22 mouse cellular contexts compared by ENCODE assay signal in genomic region chr17:74402486-74403222, GRCm38 (mm10). TPM values are rescaled to one million over a fixed set of nuclear protein-coding genes. Genes with fewer than 3 reads are reported as not detected.
A peak's percentile ranks its signal among the peaks of the same experiment; 100 is the strongest.
DNase-seq lines count a peak whose midpoint lies in the region; ATAC-seq and TF ChIP-seq lines count a peak whose summit lies in the region.
"Had no signal": no experiment of that assay in that cellular context is flagged by ENCODE, and none has a peak within 500 bp of the region (broad histone marks: within the 10 kb centered on the region; RNA-seq: fewer than 3 reads in every experiment).

No protein-coding gene starts in this region.

- H3K4me3 ChIP-seq in intestine, postnatal 0 days (ENCODE audit: low read depth, low read length) = no peak overlapping the region
- no peak overlapping the region for H3K4me3 ChIP-seq in stomach, postnatal 0 days (ENCODE audit: low read depth, low read length)
- no peak overlapping the region for H3K4me3 ChIP-seq in forebrain, embryonic 11.5 days (ENCODE audit: low read depth, low read length)
- H3K4me3 ChIP-seq: embryonic facial prominence, embryonic 15.5 days; forebrain, embryonic 10.5 days; heart, adult 2 months; heart, embryonic 15.5 days; limb, embryonic 13.5 days; liver, embryonic 13.5 days had no signal

- TF ChIP-seq EP300 in stomach, postnatal 0 days (optimal IDR thresholded peaks at IDR 0.05) = no peak

- intact Hi-C loops in heart, postnatal 36 days (cut with DNase I) = no loop called here

- H3K9me3 ChIP-seq in intestine, postnatal 0 days (ENCODE audit: control insufficient read depth) = no peaks in the 10 kb centered on the region
- H3K9me3 ChIP-seq in stomach, postnatal 0 days (ENCODE audit: control insufficient read depth, low read length) = no peaks in the 10 kb centered on the region
- no peaks in the 10 kb centered on the region for H3K9me3 ChIP-seq in forebrain, embryonic 11.5 days (ENCODE audit: control insufficient read depth, low read length)
- H3K9me3 ChIP-seq: embryonic facial prominence, embryonic 15.5 days; forebrain, embryonic 10.5 days; heart, embryonic 15.5 days; limb, embryonic 13.5 days; liver, embryonic 13.5 days had no signal

- peak; percentile 86 for ATAC-seq in intestine, postnatal 0 days
- peak; percentile 93 for ATAC-seq in stomach, postnatal 0 days (ENCODE audit: low FRiP score, low TSS enrichment)
- ATAC-seq in forebrain, embryonic 11.5 days (replicated peaks; ENCODE audit: low FRiP score) = no peak
- ATAC-seq: hindbrain, embryonic 16.5 days; midbrain, embryonic 16.5 days had no signal

- H3K27me3 ChIP-seq in intestine, postnatal 0 days (replicated peaks; ENCODE audit: control insufficient read depth, insufficient read depth, low read length) = no peaks in the 10 kb centered on the region
- H3K27me3 ChIP-seq in stomach, postnatal 0 days (ENCODE audit: control insufficient read depth, insufficient read depth, low read length) = no peaks in the 10 kb centered on the region
- no peaks in the 10 kb centered on the region for H3K27me3 ChIP-seq in forebrain, embryonic 11.5 days (ENCODE audit: control insufficient read depth, insufficient read depth, low read length)
- H3K27me3 ChIP-seq: embryonic facial prominence, embryonic 15.5 days; heart, embryonic 15.5 days; limb, embryonic 13.5 days; liver, embryonic 13.5 days had no signal

- WGBS in intestine, postnatal 0 days = 72% methylated on average over 12 of the region's 12 CpGs
- 88% methylated on average over 12 of the region's 12 CpGs for WGBS in stomach, postnatal 0 days
- 95% methylated on average over 12 of the region's 12 CpGs for WGBS in forebrain, embryonic 11.5 days

- peak overlapping the region; percentile 92 for H3K27ac ChIP-seq in intestine, postnatal 0 days (ENCODE audit: low read depth, low read length)
- 0 out of 2 replicates have a peak overlapping the region, but pooled peaks have one; percentile 13 for H3K27ac ChIP-seq in stomach, postnatal 0 days (replicated peaks)
- no peak overlapping the region for H3K27ac ChIP-seq in forebrain, embryonic 11.5 days (ENCODE audit: low read depth, low read length)
- H3K27ac ChIP-seq: embryonic facial prominence, embryonic 15.5 days; forebrain, embryonic 10.5 days; heart, adult 2 months; heart, embryonic 15.5 days; limb, embryonic 13.5 days; liver, embryonic 13.5 days had no signal

- no peak overlapping the region for H3K4me2 ChIP-seq in intestine, postnatal 0 days (replicated peaks; ENCODE audit: low read depth)
- H3K4me2 ChIP-seq in stomach, postnatal 0 days (replicated peaks; ENCODE audit: low read depth) = no peak overlapping the region
- no peak overlapping the region for H3K4me2 ChIP-seq in forebrain, embryonic 11.5 days (ENCODE audit: low read depth, low read length, severe bottlenecking)
- H3K4me2 ChIP-seq: embryonic facial prominence, embryonic 15.5 days; heart, embryonic 15.5 days; limb, embryonic 13.5 days; liver, embryonic 13.5 days; lung, embryonic 14.5 days had no signal

- no peaks in the 10 kb centered on the region for H3K4me1 ChIP-seq in intestine, postnatal 0 days (replicated peaks; ENCODE audit: control insufficient read depth, insufficient read depth, low read length)
- H3K4me1 ChIP-seq in stomach, postnatal 0 days (replicated peaks; ENCODE audit: control insufficient read depth, insufficient read depth) = no peaks in the 10 kb centered on the region
- H3K4me1 ChIP-seq in forebrain, embryonic 11.5 days (replicated peaks; ENCODE audit: control insufficient read depth, insufficient read depth, low read length) = no peaks in the 10 kb centered on the region
- H3K4me1 ChIP-seq: embryonic facial prominence, embryonic 15.5 days; forebrain, embryonic 10.5 days; heart, embryonic 15.5 days; limb, embryonic 13.5 days; liver, embryonic 13.5 days had no signal

- TF ChIP-seq CTCF in intestine, postnatal 0 days (IDR thresholded peaks at IDR 0.05; ENCODE audit: low read depth) = no peak
- TF ChIP-seq CTCF in stomach, postnatal 0 days (IDR thresholded peaks at IDR 0.05; ENCODE audit: low read depth) = no peak

- DNase-seq in kidney, adult 9 months = peak; percentile 15
- no peak for DNase-seq in kidney, adult 18-20 months
- DNase-seq in adrenal gland, postnatal 10 days = peak; percentile 47
- peak; percentile 50 for DNase-seq in stomach, postnatal 0 days (ENCODE audit: low spot score)
- DNase-seq in heart, postnatal 36 days = no peak
- DNase-seq in forebrain, embryonic 11.5 days (ENCODE audit: low spot score) = no peak
- DNase-seq: cerebellum, adult 18-20 months; cerebellum, postnatal 25 days; gastrocnemius, postnatal 14 days; heart, adult 2 months; liver, embryonic 13.5 days; lung, embryonic 14.5 days; lung, postnatal 36 days; right cerebral cortex, postnatal 25 days; thymus, postnatal 14 days had no signal

- H3K9ac ChIP-seq in intestine, postnatal 0 days (ENCODE audit: low read depth, low read length) = no peak overlapping the region
- H3K9ac ChIP-seq in stomach, postnatal 0 days (ENCODE audit: low read length) = no peak overlapping the region
- H3K9ac ChIP-seq in forebrain, embryonic 11.5 days (ENCODE audit: low read length) = no peak overlapping the region
- H3K9ac ChIP-seq: embryonic facial prominence, embryonic 15.5 days; heart, embryonic 15.5 days; limb, embryonic 13.5 days; liver, embryonic 13.5 days; lung, embryonic 14.5 days had no signal

- H3K36me3 ChIP-seq in intestine, postnatal 0 days (ENCODE audit: control insufficient read depth, insufficient read depth) = peaks cover 47% of the 10 kb centered on the region
- H3K36me3 ChIP-seq in stomach, postnatal 0 days (ENCODE audit: control insufficient read depth, insufficient read depth, low read length) = peaks cover 14% of the 10 kb centered on the region
- H3K36me3 ChIP-seq in forebrain, embryonic 11.5 days (ENCODE audit: control insufficient read depth, insufficient read depth, low read length) = peaks cover 3% of the 10 kb centered on the region

RNA-seq across cellular contexts. Expression of gene Slc30a6, which starts 7.2 kb away (rescaled TPM):
- 10 to 100 TPM; 19.5 TPM for total RNA-seq in adrenal gland, postnatal 10 days (2021)
- polyA plus RNA-seq in intestine, postnatal 0 days (2015; fragmentation: Nextera tagmentation; extraction: Ambion mirVana) = 45.7 and 47.6 TPM in 2 replicates
- polyA plus RNA-seq in stomach, postnatal 0 days (2015; fragmentation: Nextera tagmentation; extraction: Ambion mirVana) = 27.4 and 29.4 TPM in 2 replicates
- 1 to 10 TPM; 9.3 to 9.5 TPM for total RNA-seq in heart, postnatal 36 days (2021)
- polyA plus RNA-seq in forebrain, embryonic 11.5 days (2014; fragmentation: Nextera tagmentation; extraction: Ambion mirVana) = 30.6 and 32.1 TPM in 2 replicates

RNA-seq across cellular contexts. Expression of gene Nlrc4, which starts 56.3 kb away (rescaled TPM):
- under 1 TPM; 0.39 to 0.42 TPM for total RNA-seq in adrenal gland, postnatal 10 days (2021)
- polyA plus RNA-seq in intestine, postnatal 0 days (2015; fragmentation: Nextera tagmentation; extraction: Ambion mirVana) = 15.0 and 16.7 TPM in 2 replicates
- 5.4 and 5.5 TPM in 2 replicates for polyA plus RNA-seq in stomach, postnatal 0 days (2015; fragmentation: Nextera tagmentation; extraction: Ambion mirVana)
- under 1 TPM; 0.31 to 0.35 TPM for total RNA-seq in heart, postnatal 36 days (2021)
- polyA plus RNA-seq in forebrain, embryonic 11.5 days (2014; fragmentation: Nextera tagmentation; extraction: Ambion mirVana) = 0.19 and 0.20 TPM in 2 replicates

Comparison
In these comparisons a context has a peak if more than half of its experiments do, and no peak if none do; other contexts are left out.
1. DNase-seq: peak in kidney, adult 9 months (single experiment), adrenal gland, postnatal 10 days (single experiment) and stomach, postnatal 0 days (single experiment); none in kidney, adult 18-20 months (single experiment), heart, postnatal 36 days (0 of 2) and forebrain, embryonic 11.5 days (single experiment).